Mouse (Mus musculus) A20 (cell line): ENCODE results near the gene Galr2.

Experiments
- DNase-seq: peaks from one replicate; pipeline ENCODE4 v3.0.0-alpha.2; 2011; ENCODE audit warnings: low read depth, low spot score

The Galr2 gene

DNA sequence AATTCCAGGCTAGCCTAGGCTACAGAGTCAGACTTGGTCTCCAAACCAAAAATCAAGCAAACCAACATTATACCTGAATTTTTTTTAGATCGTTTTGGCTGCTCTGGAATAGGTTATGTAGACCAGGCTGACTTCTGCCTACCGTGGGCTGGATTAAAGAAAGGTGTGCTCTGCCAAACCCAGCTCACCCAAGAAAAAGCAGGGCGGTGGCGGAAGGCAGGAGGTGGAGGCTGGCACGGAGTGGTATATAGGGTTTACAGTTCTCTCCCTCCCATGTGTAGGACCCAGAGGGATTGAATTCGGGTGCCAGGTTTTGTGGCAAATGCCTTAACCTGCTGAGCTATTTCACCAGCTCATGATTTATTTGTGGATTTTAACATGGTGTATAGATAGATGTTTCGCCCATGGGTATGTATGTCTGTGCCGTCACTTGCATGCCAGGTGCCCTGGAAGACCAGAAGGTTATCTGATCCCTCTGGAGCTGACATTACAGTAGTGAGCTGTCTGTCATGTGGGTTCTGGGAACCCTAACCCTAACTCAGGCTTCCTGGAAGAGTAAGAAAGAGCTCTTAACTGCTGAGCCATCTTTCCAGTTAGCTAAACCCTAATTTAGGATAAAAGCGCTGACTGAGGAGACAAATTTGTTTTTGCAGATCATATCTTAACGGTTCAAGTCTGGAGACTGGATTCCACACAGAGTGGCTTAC is 26.4 kb downstream of the Galr2 start, which contains the start of gene Exoc7:
TSS of gene Exoc7 (minus strand) at position 215 of the 707 bp plus-strand sequence.
- DNase-seq, result no peak

DNA sequence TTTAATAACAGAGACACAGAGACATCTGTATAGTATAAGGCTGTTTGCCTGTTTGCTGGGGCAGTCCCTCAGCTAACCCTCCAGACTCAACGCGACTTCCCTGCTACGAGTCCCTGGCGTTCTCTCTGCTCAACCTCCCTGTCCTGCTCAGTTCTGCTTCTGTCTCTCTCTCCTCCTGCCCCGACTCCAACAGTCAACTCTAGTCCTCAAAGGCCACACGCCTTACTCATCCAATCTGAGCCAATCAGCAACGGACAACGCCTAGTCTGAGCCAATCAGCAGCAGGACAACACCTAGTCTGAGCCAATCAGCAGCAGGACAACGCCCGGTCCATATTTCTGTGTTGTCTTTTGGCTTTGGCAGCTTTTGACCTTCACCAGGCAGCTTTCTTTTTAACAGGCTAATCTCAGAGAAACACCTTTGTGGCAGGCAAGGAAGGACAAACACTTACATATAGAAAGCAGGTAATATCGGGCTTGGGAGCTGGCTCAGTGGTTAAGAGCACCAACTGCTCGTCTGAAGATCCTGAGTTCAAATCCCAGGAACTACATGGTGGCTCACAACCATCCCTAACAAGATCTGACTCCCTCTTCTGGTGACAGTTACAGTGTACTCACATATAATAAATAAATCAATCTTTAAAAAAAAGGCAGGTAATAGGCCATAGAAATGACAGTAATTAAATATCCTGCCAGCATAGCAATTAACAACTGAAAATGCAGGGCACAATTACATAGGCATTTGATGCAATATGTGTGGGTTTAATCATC is 27.2 kb downstream of the Galr2 start:
- peak; percentile 33 for DNase-seq

- DNase-seq, result peak; percentile 9
Observed at GRCm38 (mm10) chr11:116309601-116310000, 28.9 kb downstream of the Galr2 start.

DNA sequence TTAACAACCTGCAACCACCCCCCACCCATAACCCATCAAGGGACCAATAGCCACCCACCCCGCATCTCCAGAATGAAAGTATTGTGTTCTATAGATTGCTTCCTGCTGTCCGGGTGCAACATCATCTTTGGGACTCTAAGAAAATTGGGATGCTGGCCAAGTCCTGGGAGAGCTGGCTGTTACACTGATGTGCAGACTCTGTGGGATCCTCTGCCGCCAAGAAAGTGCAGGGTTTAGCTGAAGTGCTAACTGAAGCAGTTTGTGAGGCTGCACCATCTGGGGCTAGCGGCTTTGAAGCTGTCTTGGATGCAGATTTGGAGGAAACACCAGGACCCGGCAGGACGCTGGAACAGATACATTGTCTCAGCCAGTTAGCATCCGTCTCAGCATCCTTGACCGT is 30.4 kb downstream of the Galr2 start:
- DNase-seq, result no peak

DNA sequence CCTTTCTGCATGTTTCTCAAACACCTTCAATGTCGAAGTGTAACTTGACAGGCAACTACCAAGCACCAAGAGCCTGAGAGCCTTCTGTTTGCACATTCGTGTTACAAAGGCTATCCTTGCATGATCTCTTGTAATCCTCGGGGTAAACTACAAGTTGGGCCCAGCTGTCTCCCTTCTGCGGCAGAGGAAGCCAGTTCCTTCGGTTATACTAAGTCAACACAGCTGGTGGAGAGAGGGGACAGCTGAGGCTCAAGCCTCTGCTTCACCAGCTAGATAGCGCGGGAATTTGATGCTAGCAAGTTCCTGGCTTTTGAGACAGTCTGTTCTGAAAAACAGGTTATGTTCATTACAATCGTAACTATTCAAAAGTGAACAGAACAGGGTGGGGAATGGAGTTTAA is 31.6 kb downstream of the Galr2 start:
- no peak for DNase-seq

DNA sequence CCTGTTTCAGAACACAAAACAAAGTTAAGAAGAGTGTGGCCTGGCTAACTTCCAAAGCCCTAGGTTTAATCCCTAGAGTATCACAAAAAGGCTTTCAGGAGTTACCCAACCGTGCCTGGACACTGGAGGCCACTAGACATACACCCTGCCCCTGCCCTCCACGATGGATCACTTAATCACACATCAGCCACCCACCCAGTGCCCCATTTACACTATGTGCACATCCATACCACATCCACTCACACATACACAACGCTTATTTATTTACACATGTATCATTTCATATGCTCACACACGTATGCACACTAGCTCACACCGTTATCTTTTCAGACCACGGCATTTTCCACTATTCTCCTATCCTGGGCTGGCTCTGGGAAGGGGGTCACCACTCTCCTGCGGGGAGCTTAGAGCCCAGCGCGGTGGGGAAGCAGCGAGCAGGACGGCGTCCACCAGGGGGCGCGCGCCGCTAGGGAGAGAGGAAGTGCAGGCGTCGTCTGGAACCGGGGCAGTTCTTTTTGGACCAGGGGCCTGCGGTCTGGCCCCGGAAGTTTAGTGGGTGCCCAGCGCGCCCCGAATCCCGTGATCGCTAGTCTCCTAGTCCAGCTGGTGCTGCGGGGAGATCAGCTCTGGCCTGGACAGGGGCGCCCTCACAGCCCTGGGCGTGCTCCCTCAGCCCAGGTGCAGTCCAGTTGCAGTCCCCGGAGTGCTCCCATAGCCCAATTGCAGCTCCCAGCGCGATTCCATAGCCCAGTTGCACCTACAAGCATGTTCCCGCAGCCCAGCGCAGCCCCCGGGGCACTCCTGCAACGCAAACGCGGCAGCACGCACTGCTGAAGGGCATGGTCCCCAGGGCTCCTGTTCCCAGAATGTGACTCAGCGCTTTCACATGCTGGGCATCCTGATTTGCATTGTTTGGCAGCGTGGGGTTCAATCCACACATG is 38.2 kb downstream of the Galr2 start:
- peak; percentile 86 for DNase-seq

DNA sequence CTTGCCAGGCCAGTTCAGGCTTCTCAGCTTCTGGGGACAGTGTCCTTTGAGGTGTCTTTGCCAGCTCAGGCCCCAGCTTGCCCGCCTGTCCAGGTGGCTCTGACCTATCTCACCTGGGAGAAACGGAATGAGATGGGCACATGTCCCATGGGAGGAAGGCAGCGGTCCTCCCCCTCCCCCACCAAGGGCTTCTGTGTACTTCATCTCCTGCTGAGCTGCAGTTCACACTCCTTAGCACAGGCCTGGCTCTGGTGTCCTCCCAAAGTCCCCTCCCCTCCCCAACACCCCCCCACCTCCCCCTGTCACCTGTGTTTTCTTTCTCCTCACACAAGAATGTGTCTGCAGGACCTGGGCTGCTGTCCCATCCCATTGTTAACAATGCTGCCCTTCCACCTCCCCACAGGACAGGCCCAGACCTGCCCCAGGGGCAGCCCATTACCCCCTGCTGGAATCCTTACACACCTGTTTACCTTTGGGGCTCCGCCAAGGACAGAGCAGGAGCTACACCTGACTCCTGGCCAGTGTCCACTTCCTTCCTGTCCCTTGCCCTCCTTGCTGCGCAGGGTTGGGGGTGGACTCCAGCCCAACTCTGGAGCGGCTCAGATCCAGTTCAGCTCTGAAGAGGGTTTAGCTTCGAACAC is 46.3 kb downstream of the Galr2 start:
- no peak for DNase-seq

DNA sequence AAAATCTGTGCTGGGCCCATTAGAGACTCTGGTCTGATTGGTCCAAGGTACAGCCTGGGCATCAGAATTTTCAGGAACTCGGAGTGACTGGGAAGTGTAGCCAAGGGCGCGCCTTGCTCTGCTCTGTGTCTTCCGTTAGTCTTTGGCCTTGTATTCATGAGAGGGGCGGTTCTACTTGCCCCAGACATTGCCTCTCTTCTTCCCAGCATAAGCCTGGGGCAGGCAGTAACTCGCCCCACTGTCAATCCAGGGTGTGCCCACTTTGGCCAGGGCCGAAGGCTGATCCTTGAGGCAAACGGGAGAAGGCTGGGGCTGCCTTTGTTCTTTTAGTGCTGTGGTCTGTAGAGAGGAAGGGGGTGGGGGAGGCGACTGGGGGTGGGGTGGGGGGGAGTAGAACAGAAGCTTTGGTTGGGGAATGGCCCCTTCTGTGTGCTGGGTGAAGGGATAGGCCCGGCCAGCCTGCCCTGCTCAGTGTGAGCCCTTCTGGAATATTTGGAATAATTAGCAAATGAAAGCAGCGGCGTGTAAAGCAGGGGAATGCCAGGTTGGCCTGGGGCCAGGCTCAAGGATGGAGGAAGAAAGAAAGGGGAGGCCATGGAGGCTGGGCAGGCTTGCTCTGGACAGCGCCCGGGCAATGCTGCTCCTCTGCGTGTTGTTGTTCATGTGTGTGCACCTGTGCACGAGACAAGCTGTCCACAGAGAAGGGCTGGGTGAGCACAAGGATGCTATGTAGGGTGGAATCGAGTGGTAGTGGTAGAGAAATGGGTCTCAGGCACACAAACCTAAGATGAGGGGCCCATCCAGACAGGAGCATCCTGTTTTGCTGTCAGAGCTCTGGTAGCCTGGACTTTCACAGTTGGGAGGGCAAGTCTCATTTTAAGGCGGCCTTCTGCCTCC is 48.8 kb downstream of the Galr2 start:
- DNase-seq, result no peak

- no peak for DNase-seq
Observed at GRCm38 (mm10) chr11:116330211-116330518, 49.4 kb downstream of the Galr2 start.

GRCm38 (mm10) chr11:116332232-116332982 is 51.7 kb downstream of the Galr2 start:
- DNase-seq, result no peak

DNA sequence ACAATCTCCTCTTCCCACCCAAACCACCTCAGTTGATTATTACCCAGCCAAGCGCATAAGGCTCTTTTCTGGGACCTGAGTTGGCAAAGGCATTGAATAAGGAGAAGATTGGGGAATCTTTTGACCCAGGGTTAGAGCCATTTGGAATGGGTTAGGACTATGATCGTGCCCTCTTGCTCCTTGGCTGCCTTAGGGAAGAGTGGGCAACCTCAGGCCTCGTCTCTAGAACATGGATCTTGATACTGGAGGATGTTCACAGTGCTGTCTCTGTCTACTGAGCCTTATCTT is 52.2 kb downstream of the Galr2 start:
- no peak for DNase-seq
